Mouse (Mus musculus): ENCODE data around the gene H2-Eb1. TPM values are rescaled to one million over a fixed set of nuclear protein-coding genes. Genes with fewer than 3 reads are reported as not detected.

The H2-Eb1 gene
- polyA plus RNA-seq, 1 experiment from 2014 or later, result 54.0 TPM

Other genes with a start within 250 kb of the H2-Eb1 start
- 0.97 and 3.1 TPM in 2 replicates for gene H2-Oa, start 213.5 kb upstream of the H2-Eb1 start, polyA plus RNA-seq (2015; fragmentation: Nextera tagmentation; extraction: Ambion mirVana)
- gene H2-DMa, start 186.3 kb upstream of the H2-Eb1 start, polyA plus RNA-seq (2015; fragmentation: Nextera tagmentation; extraction: Ambion mirVana), result 10.9 and 13.8 TPM in 2 replicates
- 69.4 and 71.9 TPM in 2 replicates for gene Brd2, start 183.2 kb upstream of the H2-Eb1 start, polyA plus RNA-seq (2015; fragmentation: Nextera tagmentation; extraction: Ambion mirVana)
- 2.5 and 6.1 TPM in 2 replicates for gene H2-DMb2, start 162.6 kb upstream of the H2-Eb1 start, polyA plus RNA-seq (2015; fragmentation: Nextera tagmentation; extraction: Ambion mirVana)
- 2.3 and 4.0 TPM in 2 replicates for gene H2-DMb1, start 152.8 kb upstream of the H2-Eb1 start, polyA plus RNA-seq (2015; fragmentation: Nextera tagmentation; extraction: Ambion mirVana)
- 5.7 and 11.1 TPM in 2 replicates for gene Tap1, start 118.3 kb upstream of the H2-Eb1 start, polyA plus RNA-seq (2015; fragmentation: Nextera tagmentation; extraction: Ambion mirVana)
- gene Psmb9, start 118.1 kb upstream of the H2-Eb1 start, polyA plus RNA-seq (2015; fragmentation: Nextera tagmentation; extraction: Ambion mirVana), result 15.0 and 32.2 TPM in 2 replicates
- 31.8 and 87.6 TPM in 2 replicates for gene Psmb8, start 108.1 kb upstream of the H2-Eb1 start, polyA plus RNA-seq (2015; fragmentation: Nextera tagmentation; extraction: Ambion mirVana)
- 10.9 and 21.4 TPM in 2 replicates for gene Tap2, start 102.3 kb upstream of the H2-Eb1 start, polyA plus RNA-seq (2015; fragmentation: Nextera tagmentation; extraction: Ambion mirVana)
- gene H2-Ob, start 67.0 kb upstream of the H2-Eb1 start, polyA plus RNA-seq (2015; fragmentation: Nextera tagmentation; extraction: Ambion mirVana), result 0.17 and 0.24 TPM in 2 replicates
- gene H2-Ab1, start 48.2 kb upstream of the H2-Eb1 start, polyA plus RNA-seq (2015; fragmentation: Nextera tagmentation; extraction: Ambion mirVana), result 79.1 and 172 TPM in 2 replicates
- 35.2 and 72.7 TPM in 2 replicates for gene H2-Aa, start 18.0 kb upstream of the H2-Eb1 start, polyA plus RNA-seq (2015; fragmentation: Nextera tagmentation; extraction: Ambion mirVana)
- gene H2-Eb2, start 19.8 kb downstream of the H2-Eb1 start, polyA plus RNA-seq (2015; fragmentation: Nextera tagmentation; extraction: Ambion mirVana), result 0.11 and 0.42 TPM in 2 replicates
- 0.09 TPM in 1 of 2 replicates, not detected in the other for gene Btnl2, start 49.0 kb downstream of the H2-Eb1 start, polyA plus RNA-seq (2015; fragmentation: Nextera tagmentation; extraction: Ambion mirVana)
- 0.18 TPM in 1 of 2 replicates, not detected in the other for gene Btnl1, start 71.3 kb downstream of the H2-Eb1 start, polyA plus RNA-seq (2015; fragmentation: Nextera tagmentation; extraction: Ambion mirVana)
- not detected in 2 replicates for gene BC051142, start 93.0 kb downstream of the H2-Eb1 start, polyA plus RNA-seq (2015; fragmentation: Nextera tagmentation; extraction: Ambion mirVana)
- gene Btnl4, start 171.5 kb downstream of the H2-Eb1 start, polyA plus RNA-seq (2015; fragmentation: Nextera tagmentation; extraction: Ambion mirVana), result 0.08 TPM in 1 of 2 replicates, not detected in the other
- gene Btnl6, start 211.5 kb downstream of the H2-Eb1 start, polyA plus RNA-seq (2015; fragmentation: Nextera tagmentation; extraction: Ambion mirVana), result 0.26 TPM in 1 of 2 replicates, not detected in the other